Mouse (Mus musculus) cerebellum, adult 18-20 months (tissue): ENCODE results near the gene Crtac1.
A peak's percentile ranks its signal among the peaks of the same experiment; 100 is the strongest.

Experiments
- DNase-seq, 2 experiments: peaks; one replicate each; pipeline ENCODE4 v3.0.0; 2021

Gene Crtac1

GRCm38 (mm10) chr19:42272003-42272963 is 159.3 kb downstream of the Crtac1 start:
- peak; percentile 88 to 93 for DNase-seq

GRCm38 (mm10) chr19:42271182-42271581 is 160.4 kb downstream of the Crtac1 start:
- peak in 1 of 2 experiments; percentile 21 for DNase-seq

GRCm38 (mm10) chr19:42270119-42270518 is 161.5 kb downstream of the Crtac1 start:
- peak; percentile 63 to 73 for DNase-seq

- peak in 1 of 2 experiments; percentile 36 for DNase-seq
Measured at GRCm38 (mm10) chr19:42268337-42268736, 163.2 kb downstream of the Crtac1 start.

GRCm38 (mm10) chr19:42263524-42263923 is 168.1 kb downstream of the Crtac1 start:
- DNase-seq, result no peak

GRCm38 (mm10) chr19:42260486-42260885 is 171.1 kb downstream of the Crtac1 start:
- DNase-seq, result peak; percentile 26 to 34

GRCm38 (mm10) chr19:42258596-42258995 is 173.0 kb downstream of the Crtac1 start:
- DNase-seq, result peak; percentile 86 to 88

- DNase-seq, result peak; percentile 79 to 85
Measured at GRCm38 (mm10) chr19:42258031-42258430, 173.6 kb downstream of the Crtac1 start.

- no peak for DNase-seq
Measured at GRCm38 (mm10) chr19:42257241-42257635, 174.3 kb downstream of the Crtac1 start.

GRCm38 (mm10) chr19:42256611-42257240 is 174.9 kb downstream of the Crtac1 start:
- peak; percentile 80 to 85 for DNase-seq

- DNase-seq, result peak; percentile 74 to 77
Measured at GRCm38 (mm10) chr19:42255784-42256610, 175.6 kb downstream of the Crtac1 start.

- peak in 1 of 2 experiments; percentile 72 for DNase-seq
Measured at GRCm38 (mm10) chr19:42255438-42255783, 176.2 kb downstream of the Crtac1 start.

GRCm38 (mm10) chr19:42249976-42250914 is 181.3 kb downstream of the Crtac1 start:
- no peak for DNase-seq

GRCm38 (mm10) chr19:42247519-42247918 is 184.1 kb downstream of the Crtac1 start, which contains the start of gene Golga7b:
Gene Golga7b (plus strand): TSS chr19:42247574.
- no peak for DNase-seq

GRCm38 (mm10) chr19:42246626-42247025 is 185.0 kb downstream of the Crtac1 start:
- DNase-seq, result no peak

- no peak for DNase-seq
Measured at GRCm38 (mm10) chr19:42243401-42243800, 188.2 kb downstream of the Crtac1 start.

GRCm38 (mm10) chr19:42240881-42241280 is 190.7 kb downstream of the Crtac1 start:
- DNase-seq, result no peak

GRCm38 (mm10) chr19:42238341-42238715 is 193.3 kb downstream of the Crtac1 start:
- peak; percentile 12 to 31 for DNase-seq

GRCm38 (mm10) chr19:42237602-42238340 is 193.8 kb downstream of the Crtac1 start:
- peak; percentile 23 to 30 for DNase-seq
